Comparison of ENCODE assay signal across 19 mouse cellular contexts in the genomic region with DNA sequence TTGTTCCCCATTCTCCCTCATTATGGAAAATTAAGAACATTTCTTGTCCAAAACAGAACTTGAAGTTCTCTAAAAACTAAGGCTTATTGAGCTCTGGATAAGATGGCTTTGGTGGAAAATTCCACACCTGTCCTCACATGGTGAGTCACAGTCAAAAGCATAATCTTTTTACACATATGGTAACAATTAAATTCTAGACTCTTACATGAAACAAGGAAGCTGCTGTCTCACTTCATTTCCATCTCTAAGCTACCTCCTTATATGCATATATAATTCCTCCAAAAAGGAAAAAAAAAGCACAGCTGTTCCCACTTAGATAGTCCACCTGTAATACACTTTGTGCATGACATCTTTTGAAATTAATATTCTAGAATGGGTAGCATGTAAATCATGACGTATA.
"Had no signal": no experiment of that assay in that cellular context is flagged by ENCODE, and none has a peak within 500 bp of the region (broad histone marks: within the 10 kb centered on the region; RNA-seq: fewer than 3 reads in every experiment).

No protein-coding gene starts in this region.

- H3K4me2 ChIP-seq: limb, embryonic 15.5 days; liver, embryonic 12.5 days; lung, embryonic 15.5 days; midbrain, embryonic 11.5 days; midbrain, embryonic 15.5 days; neural tube, embryonic 13.5 days; stomach, embryonic 15.5 days had no signal

- H3K4me1 ChIP-seq: liver, embryonic 12.5 days; lung, embryonic 15.5 days; midbrain, embryonic 15.5 days; neural tube, embryonic 13.5 days; stomach, embryonic 15.5 days had no signal

- H3K9me3 ChIP-seq: limb, embryonic 15.5 days; liver, embryonic 12.5 days; lung, embryonic 15.5 days; megakaryocyte, embryonic 14.5 days; midbrain, embryonic 15.5 days; neural tube, embryonic 13.5 days; stomach, embryonic 15.5 days had no signal

- H3K9ac ChIP-seq: limb, embryonic 15.5 days; liver, embryonic 12.5 days; lung, embryonic 15.5 days; midbrain, embryonic 15.5 days; neural tube, embryonic 13.5 days; stomach, embryonic 15.5 days had no signal

- ATAC-seq: liver, embryonic 12.5 days; midbrain, embryonic 15.5 days had no signal

- H3K4me3 ChIP-seq: limb, embryonic 15.5 days; liver, embryonic 12.5 days; lung, embryonic 15.5 days; megakaryocyte, embryonic 14.5 days; midbrain, embryonic 15.5 days; neural tube, embryonic 13.5 days; stomach, embryonic 15.5 days had no signal

- H3K27ac ChIP-seq: kidney, postnatal 0 days; limb, embryonic 15.5 days; liver, embryonic 12.5 days; lung, embryonic 15.5 days; macrophage; midbrain, embryonic 15.5 days; neural tube, embryonic 13.5 days; stomach, embryonic 15.5 days had no signal

- H3K36me3 ChIP-seq: midbrain, embryonic 15.5 days had no signal

- H3K27me3 ChIP-seq: limb, embryonic 15.5 days; liver, embryonic 12.5 days; lung, embryonic 15.5 days; megakaryocyte, embryonic 14.5 days; midbrain, embryonic 15.5 days; neural tube, embryonic 13.5 days; stomach, embryonic 15.5 days had no signal

- DNase-seq: kidney, adult 9 months; kidney, postnatal 36 days; layer of hippocampus, adult 9-11 months; layer of hippocampus, postnatal 36 days; lung, postnatal 14 days; retina, postnatal 1 day; right cerebral cortex, postnatal 4 days; spleen, adult 18-20 months; thymus, postnatal 4 days had no signal
